Mouse (Mus musculus): ENCODE results near the gene Clstn1. TPM values are rescaled to one million over a fixed set of nuclear protein-coding genes. Genes with fewer than 3 reads are reported as not detected.

Gene Clstn1
- total RNA-seq (2021) = 100 to 1,000 TPM; 782 to 866 TPM

- peak in 1 of 2 experiments; percentile 57 for DNase-seq (ENCODE audit: extremely low spot score in 1 of 2, low spot score in 1 of 2)
Measured at GRCm38 (mm10) chr4:149586044-149586782, at the start of gene Clstn1. Gene Clstn1, plus strand, starts transcription at chr4:149586468.

GRCm38 (mm10) chr4:149539441-149539840 lies 46.8 kb upstream of the Clstn1 start:
- DNase-seq (ENCODE audit: extremely low spot score in 1 of 2, low spot score in 1 of 2) = no peak

- no peak for DNase-seq (ENCODE audit: extremely low spot score in 1 of 2, low spot score in 1 of 2)
Measured at GRCm38 (mm10) chr4:149541935-149542334, 44.3 kb upstream of the Clstn1 start.

- no peak for DNase-seq (ENCODE audit: extremely low spot score in 1 of 2, low spot score in 1 of 2)
Measured at GRCm38 (mm10) chr4:149542431-149542830, 43.8 kb upstream of the Clstn1 start.

GRCm38 (mm10) chr4:149542927-149543553 lies 43.2 kb upstream of the Clstn1 start:
- peak; percentile 84 to 97 for DNase-seq (ENCODE audit: extremely low spot score in 1 of 2, low spot score in 1 of 2)

- no peak for DNase-seq (ENCODE audit: extremely low spot score in 1 of 2, low spot score in 1 of 2)
Measured at GRCm38 (mm10) chr4:149544892-149545291, 41.4 kb upstream of the Clstn1 start.

GRCm38 (mm10) chr4:149546797-149547444 lies 39.3 kb upstream of the Clstn1 start:
- no peak for DNase-seq (ENCODE audit: extremely low spot score in 1 of 2, low spot score in 1 of 2)

GRCm38 (mm10) chr4:149547523-149547922 lies 38.7 kb upstream of the Clstn1 start:
- DNase-seq (ENCODE audit: extremely low spot score in 1 of 2, low spot score in 1 of 2) = no peak

- peak; percentile 62 to 76 for DNase-seq (ENCODE audit: extremely low spot score in 1 of 2, low spot score in 1 of 2)
Measured at GRCm38 (mm10) chr4:149549221-149549925, 36.9 kb upstream of the Clstn1 start.

GRCm38 (mm10) chr4:149550866-149551265 lies 35.4 kb upstream of the Clstn1 start:
- DNase-seq (ENCODE audit: extremely low spot score in 1 of 2, low spot score in 1 of 2) = no peak

GRCm38 (mm10) chr4:149551696-149552095 lies 34.6 kb upstream of the Clstn1 start:
- DNase-seq (ENCODE audit: extremely low spot score in 1 of 2, low spot score in 1 of 2) = no peak

GRCm38 (mm10) chr4:149553834-149554233 lies 32.4 kb upstream of the Clstn1 start:
- no peak for DNase-seq (ENCODE audit: extremely low spot score in 1 of 2, low spot score in 1 of 2)

- DNase-seq (ENCODE audit: extremely low spot score in 1 of 2, low spot score in 1 of 2) = no peak
Measured at GRCm38 (mm10) chr4:149556111-149556510, 30.2 kb upstream of the Clstn1 start.

- DNase-seq (ENCODE audit: extremely low spot score in 1 of 2, low spot score in 1 of 2) = no peak
Measured at GRCm38 (mm10) chr4:149557905-149558304, 28.4 kb upstream of the Clstn1 start.

GRCm38 (mm10) chr4:149558389-149558788 lies 27.9 kb upstream of the Clstn1 start:
- no peak for DNase-seq (ENCODE audit: extremely low spot score in 1 of 2, low spot score in 1 of 2)

GRCm38 (mm10) chr4:149561392-149561791 lies 24.9 kb upstream of the Clstn1 start:
- DNase-seq (ENCODE audit: extremely low spot score in 1 of 2, low spot score in 1 of 2) = no peak

GRCm38 (mm10) chr4:149561986-149562904 lies 24.0 kb upstream of the Clstn1 start:
- peak; percentile 49 for DNase-seq (ENCODE audit: extremely low spot score in 1 of 2, low spot score in 1 of 2)

- no peak for DNase-seq (ENCODE audit: extremely low spot score in 1 of 2, low spot score in 1 of 2)
Measured at GRCm38 (mm10) chr4:149562905-149563347, 23.3 kb upstream of the Clstn1 start.

GRCm38 (mm10) chr4:149563941-149564361 lies 22.3 kb upstream of the Clstn1 start:
- DNase-seq (ENCODE audit: extremely low spot score in 1 of 2, low spot score in 1 of 2) = no peak

Measured in layer of hippocampus, postnatal 25 days (tissue).